Mouse (Mus musculus) left cerebral cortex, postnatal 36 days (tissue): ENCODE results near the gene Marf1. TPM values are rescaled to one million over a fixed set of nuclear protein-coding genes. Genes with fewer than 3 reads are reported as not detected.
"Not testable (repeated sequence)": the region's sequence is repeated elsewhere in the genome, so short reads cannot be mapped to it uniquely, and the experiment has no call there.

Source experiments
- DNase-seq, 2 experiments: peaks; one replicate each; pipeline ENCODE4 v3.0.0; 2021 to 2022; ENCODE audit warnings: low spot score in 2 of 2, mixed read lengths in 1 of 2
- intact Hi-C: fragments of 180-260 bp; cut with DNase I; formaldehyde crosslinking; loops from one replicate; pipeline ENCODE4 v1.15.1; 2025
- microRNA-seq: library from miRNA; unstranded; fragments of <30 nt; microRNA quantifications from one replicate; pipeline ENCODE4 v1.2.0, GENCODE M21; 2022
- total RNA-seq, 2 experiments: library from RNA; stranded (reverse); gene quantifications; 2 replicates each; pipeline ENCODE4 v1.2.3; 2021

Gene Marf1
- total RNA-seq, 2 experiments from 2014 or later, result 139 to 148 TPM

DNA sequence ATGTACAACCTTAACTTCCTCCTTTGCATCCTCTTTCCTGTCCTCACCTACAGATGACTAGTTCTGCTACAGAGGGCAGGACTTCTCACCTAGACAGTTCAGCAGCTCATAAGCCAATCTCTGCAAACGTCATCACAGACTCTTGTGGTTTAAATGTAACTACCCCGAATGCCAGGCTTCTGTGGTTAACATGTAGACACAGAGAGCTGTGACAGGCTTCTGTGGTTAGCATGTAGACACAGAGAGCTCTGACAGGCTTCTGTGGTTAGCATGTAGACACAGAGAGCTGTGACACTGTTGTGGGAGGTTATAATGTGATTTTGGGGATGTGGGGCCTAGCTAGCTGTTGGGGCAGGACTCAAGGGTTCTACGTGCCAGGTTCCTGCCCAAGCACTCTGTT, 74.9 kb downstream of the Marf1 start:
- DNase-seq, result no peak
- intact Hi-C loops, result no loop called here

GRCm38 (mm10) chr16:14082925-14083324, 80.2 kb downstream of the Marf1 start:
- DNase-seq, result no peak
- intact Hi-C loops, result no loop called here

- intact Hi-C loops, result loop anchor here (10.0 kb wide), 1 partner anchor 86 kb away; the partner anchor contains the start of genes 2900011O08Rik and Ifitm7
- DNase-seq, result no peak
These were observed 92.5 kb downstream of the Marf1 start for GRCm38 (mm10) chr16:14070471-14071169.

DNA sequence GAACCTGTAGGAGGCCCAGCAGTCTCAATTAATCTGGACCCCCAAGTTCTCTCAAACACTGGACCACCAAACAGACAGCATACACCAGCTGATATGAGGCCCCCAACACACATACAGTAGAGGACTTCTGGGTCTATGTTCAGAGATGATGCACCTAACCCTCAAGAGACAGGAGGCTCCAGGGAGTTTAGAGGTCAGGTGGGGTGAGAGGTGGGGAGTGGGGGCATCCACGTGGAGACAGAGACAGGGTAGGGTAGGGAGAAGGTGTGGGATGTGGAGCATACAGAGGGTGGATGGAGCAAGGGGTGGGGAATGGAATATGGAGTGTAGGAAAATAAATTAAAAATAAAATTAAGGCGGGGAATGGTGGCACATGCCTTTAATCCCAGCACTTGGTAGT, 94.5 kb downstream of the Marf1 start:
- intact Hi-C loops, DNase-seq: not testable (repeated sequence)

- intact Hi-C loops, DNase-seq: not testable (repeated sequence)
These were observed 96.6 kb downstream of the Marf1 start for GRCm38 (mm10) chr16:14066571-14066970.

DNA sequence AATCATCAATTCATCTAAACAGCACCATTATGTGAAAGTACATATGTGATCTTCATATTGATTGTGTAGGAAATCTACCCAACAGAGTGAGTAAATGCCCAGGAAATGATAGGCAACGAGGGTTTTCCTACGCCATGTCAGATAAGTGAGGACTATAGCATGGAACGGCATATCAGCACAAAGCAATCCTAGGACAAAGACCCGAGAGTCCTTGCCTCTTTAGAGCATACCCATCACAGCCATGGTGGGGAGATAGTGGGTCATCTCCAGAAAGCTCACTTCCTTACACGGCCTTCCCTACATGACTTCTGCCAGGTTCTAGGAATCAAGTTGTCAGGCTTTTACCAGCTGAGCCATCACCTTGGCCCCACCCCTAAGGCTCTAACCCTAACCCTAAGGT, 103.3 kb downstream of the Marf1 start:
- DNase-seq, result no peak
- intact Hi-C loops, result no loop called here

Small RNA genes within 50 kb of the gene (microRNA-seq; reads per million reads assigned to microRNA genes)
- not detected for gene Gm27671
- gene Mir484, result 1,669 reads per million, percentile 83 among the genes with 10 or more reads in this experiment

Other genes starting within 250 kb of the Marf1 start
- 100 to 1,000 TPM; 267 to 303 TPM for gene 2900011O08Rik, start 176.7 kb downstream of the Marf1 start, total RNA-seq
- 1 to 10 TPM in 1 of 2 experiments, under 1 TPM in 1; 0.79 to 2.1 TPM for gene Ifitm7, start 176.5 kb downstream of the Marf1 start, total RNA-seq
- 10 to 100 TPM; 18.8 to 20.9 TPM for gene Nde1, start 76 bp downstream of the Marf1 start, total RNA-seq
- 1 to 10 TPM; 4.1 to 6.7 TPM for gene Myh11, start 128.0 kb upstream of the Marf1 start, total RNA-seq
- 10 to 100 TPM; 51.6 to 54.0 TPM for gene Fopnl, start 154.1 kb upstream of the Marf1 start, total RNA-seq
- gene Abcc1, start 198.2 kb upstream of the Marf1 start, total RNA-seq, result 10 to 100 TPM; 13.4 to 16.9 TPM